In genomic region chr6:88965361-88966226, GRCm38 (mm10) we compare ENCODE assay signal across 18 mouse cellular contexts.
DNase-seq lines count a peak whose midpoint lies in the region; ATAC-seq and TF ChIP-seq lines count a peak whose summit lies in the region.
"Had no signal": no experiment of that assay in that cellular context is flagged by ENCODE, and none has a peak within 500 bp of the region (broad histone marks: within the 10 kb centered on the region; RNA-seq: fewer than 3 reads in every experiment).

No protein-coding gene starts in this region.

- H3K9ac ChIP-seq in hindbrain, embryonic 11.5 days (ENCODE audit: low read depth, low read length) = peak overlapping the region; percentile 34; the same call in 1 of the 2 replicates
- no peak overlapping the region for H3K9ac ChIP-seq in midbrain, embryonic 12.5 days (replicated peaks)
- no peak overlapping the region for H3K9ac ChIP-seq in neural tube, embryonic 15.5 days (replicated peaks)
- H3K9ac ChIP-seq: liver, embryonic 13.5 days had no signal

- ATAC-seq in hindbrain, embryonic 11.5 days (ENCODE audit: low FRiP score) = peak; percentile 25; the same call in 1 of the 2 replicates
- ATAC-seq in midbrain, embryonic 12.5 days (ENCODE audit: low FRiP score, low read depth) = peak; percentile 68
- peak; percentile 61 for ATAC-seq in neural tube, embryonic 15.5 days (ENCODE audit: low FRiP score)
- ATAC-seq: intestine, embryonic 16.5 days had no signal

- H3K27ac ChIP-seq in left cerebral cortex, adult 2 months = peak overlapping the region; percentile 86
- H3K27ac ChIP-seq in hindbrain, embryonic 11.5 days (ENCODE audit: low read depth, low read length) = peak overlapping the region; percentile 33; the same call in 1 of the 2 replicates
- peak overlapping the region; percentile 56 for H3K27ac ChIP-seq in midbrain, embryonic 12.5 days (replicated peaks)
- no peak overlapping the region; the same call in 1 of the 2 replicates for H3K27ac ChIP-seq in neural tube, embryonic 15.5 days (replicated peaks)
- H3K27ac ChIP-seq: gastrocnemius, adult 2 months; liver, embryonic 13.5 days had no signal

- no peak for TF ChIP-seq CTCF in left cerebral cortex, adult 2 months (IDR thresholded peaks at IDR 0.05)

- H3K36me3 ChIP-seq in hindbrain, embryonic 11.5 days (ENCODE audit: control insufficient read depth, insufficient read depth, low read length) = no peaks in the 10 kb centered on the region
- no peaks in the 10 kb centered on the region for H3K36me3 ChIP-seq in midbrain, embryonic 12.5 days
- no peaks in the 10 kb centered on the region for H3K36me3 ChIP-seq in neural tube, embryonic 15.5 days
- H3K36me3 ChIP-seq: liver, embryonic 13.5 days had no signal

- intact Hi-C loops in left cerebral cortex, adult 2 months (cut with DNase I) = no loop called here

- H3K4me3 ChIP-seq in left cerebral cortex, adult 2 months = no peak overlapping the region
- H3K4me3 ChIP-seq in hindbrain, embryonic 11.5 days (ENCODE audit: low read depth, low read length) = no peak overlapping the region
- no peak overlapping the region for H3K4me3 ChIP-seq in midbrain, embryonic 12.5 days
- H3K4me3 ChIP-seq in neural tube, embryonic 15.5 days (replicated peaks) = no peak overlapping the region
- H3K4me3 ChIP-seq: gastrocnemius, adult 2 months; liver, embryonic 13.5 days; megakaryocyte, embryonic 14.5 days had no signal

- H3K9me3 ChIP-seq in hindbrain, embryonic 11.5 days (ENCODE audit: control insufficient read depth, low read length) = no peaks in the 10 kb centered on the region
- H3K9me3 ChIP-seq in midbrain, embryonic 12.5 days = no peaks in the 10 kb centered on the region
- no peaks in the 10 kb centered on the region for H3K9me3 ChIP-seq in neural tube, embryonic 15.5 days (replicated peaks)
- H3K9me3 ChIP-seq: liver, embryonic 13.5 days; megakaryocyte, embryonic 14.5 days had no signal

- peaks cover 9% of the 10 kb centered on the region for H3K4me1 ChIP-seq in hindbrain, embryonic 11.5 days (replicated peaks; ENCODE audit: control insufficient read depth, insufficient read depth, low read length)
- H3K4me1 ChIP-seq in midbrain, embryonic 12.5 days = peaks cover 42% of the 10 kb centered on the region
- peaks cover 16% of the 10 kb centered on the region for H3K4me1 ChIP-seq in neural tube, embryonic 15.5 days
- H3K4me1 ChIP-seq: liver, embryonic 13.5 days had no signal

- H3K27me3 ChIP-seq in hindbrain, embryonic 11.5 days (ENCODE audit: control insufficient read depth, insufficient read depth, low read length) = no peaks in the 10 kb centered on the region
- no peaks in the 10 kb centered on the region; the same call in 1 of the 2 replicates for H3K27me3 ChIP-seq in midbrain, embryonic 12.5 days
- H3K27me3 ChIP-seq in neural tube, embryonic 15.5 days (replicated peaks) = no peaks in the 10 kb centered on the region
- H3K27me3 ChIP-seq: CH12.LX; liver, embryonic 13.5 days had no signal

- no peak overlapping the region for H3K4me2 ChIP-seq in hindbrain, embryonic 11.5 days (replicated peaks; ENCODE audit: low read depth, low read length)
- no peak overlapping the region for H3K4me2 ChIP-seq in midbrain, embryonic 12.5 days (replicated peaks)
- H3K4me2 ChIP-seq in neural tube, embryonic 15.5 days = no peak overlapping the region
- H3K4me2 ChIP-seq: liver, embryonic 13.5 days had no signal

- 44% methylated on average over 19 of the region's 19 CpGs for WGBS in hindbrain, embryonic 11.5 days
- 37% methylated on average over 19 of the region's 19 CpGs for WGBS in midbrain, embryonic 12.5 days
- WGBS in neural tube, embryonic 15.5 days = 41% methylated on average over 19 of the region's 19 CpGs

- DNase-seq in left cerebral cortex, adult 2 months (ENCODE audit: extremely low spot score in 1 of 2, low spot score in 2 of 2) = no peak
- no peak for DNase-seq in left cerebral cortex, adult 9 months (ENCODE audit: low spot score in 2 of 2)
- no peak for DNase-seq in hindbrain, embryonic 11.5 days (ENCODE audit: low spot score)
- no peak for DNase-seq in spleen, adult 18-20 months
- no peak for DNase-seq in frontal cortex, postnatal 25 days (ENCODE audit: low spot score in 2 of 2)
- no peak for DNase-seq in right cerebral cortex, adult 18-20 months
- DNase-seq: adrenal gland, postnatal 25 days; gastrocnemius, adult 2 months; heart, postnatal 10 days; kidney, postnatal 25 days; left cerebral cortex, postnatal 4 days; liver, embryonic 13.5 days; thymus, postnatal 36 days had no signal
